Mouse (Mus musculus) G1E-ER4 (cell line): ENCODE data around the gene Akna. TPM values are rescaled to one million over a fixed set of nuclear protein-coding genes. Genes with fewer than 3 reads are reported as not detected.

Experiments
- GATA1 ChIP-seq: IDR thresholded peaks from one replicate; pipeline ENCODE4 v1.8.0; 2012; ENCODE audit warnings: low read length, inconsistent platforms
- polyA plus RNA-seq: library from polyadenylated mRNA; stranded (reverse); fragments of >175 nt; gene quantifications from 2 replicates; pipeline ENCODE4 v1.2.3, GENCODE M21; 2012

Akna gene
- polyA plus RNA-seq, 1 experiment, result not detected

GRCm38 (mm10) chr4:63333403-63333802 lies 69.8 kb downstream of the Akna start:
- TF ChIP-seq GATA1, result no peak

GRCm38 (mm10) chr4:63323275-63323815 lies 79.8 kb downstream of the Akna start:
- no peak for TF ChIP-seq GATA1

Other genes starting within 250 kb of the Akna start
- not detected in 2 replicates for gene Ambp, start 248.6 kb downstream of the Akna start, polyA plus RNA-seq
- gene Kif12, start 231.2 kb downstream of the Akna start, polyA plus RNA-seq, result not detected in 2 replicates
- not detected in 2 replicates for gene Col27a1, start 189.3 kb downstream of the Akna start, polyA plus RNA-seq
- not detected in 2 replicates for gene Orm1, start 58.8 kb downstream of the Akna start, polyA plus RNA-seq
- not detected in 2 replicates for gene Orm3, start 47.2 kb downstream of the Akna start, polyA plus RNA-seq
- gene Orm2, start 40.9 kb downstream of the Akna start, polyA plus RNA-seq, result not detected in 2 replicates
- gene Whrn, start 92.6 kb upstream of the Akna start, polyA plus RNA-seq, result not detected in 2 replicates
- 135 and 188 TPM in 2 replicates for gene Atp6v1g1, start 141.4 kb upstream of the Akna start, polyA plus RNA-seq
- 5.5 and 6.9 TPM in 2 replicates for gene Tmem268, start 155.4 kb upstream of the Akna start, polyA plus RNA-seq
- not detected in 2 replicates for gene Gm11213, start 201.9 kb upstream of the Akna start, polyA plus RNA-seq
- not detected in 2 replicates for gene Tex48, start 219.1 kb upstream of the Akna start, polyA plus RNA-seq